Mouse (Mus musculus) embryonic fibroblast, embryonic 13.5 days (primary cell): ENCODE measurements at regions not wholly inside any gene's neighbourhood (a gene's known extent, or its start where the extent isn't known, plus 50 kb on each side); places are given as distances from the start of the nearest gene placed in this dataset.

Experiments used
- CTCF ChIP-seq: IDR thresholded peaks from 2 replicates; pipeline ENCODE4 v1.5.1; 2011; ENCODE audit warnings: mild to moderate bottlenecking, control low read depth, low read length, moderate library complexity, borderline replicate concordance; ENCODE audit not compliant: insufficient read depth
- POLR2A ChIP-seq: IDR thresholded peaks from 2 replicates; pipeline ENCODE4 v1.6.1; 2011; ENCODE audit warnings: low read depth, mild to moderate bottlenecking, control low read depth, low read length, moderate library complexity

DNA sequence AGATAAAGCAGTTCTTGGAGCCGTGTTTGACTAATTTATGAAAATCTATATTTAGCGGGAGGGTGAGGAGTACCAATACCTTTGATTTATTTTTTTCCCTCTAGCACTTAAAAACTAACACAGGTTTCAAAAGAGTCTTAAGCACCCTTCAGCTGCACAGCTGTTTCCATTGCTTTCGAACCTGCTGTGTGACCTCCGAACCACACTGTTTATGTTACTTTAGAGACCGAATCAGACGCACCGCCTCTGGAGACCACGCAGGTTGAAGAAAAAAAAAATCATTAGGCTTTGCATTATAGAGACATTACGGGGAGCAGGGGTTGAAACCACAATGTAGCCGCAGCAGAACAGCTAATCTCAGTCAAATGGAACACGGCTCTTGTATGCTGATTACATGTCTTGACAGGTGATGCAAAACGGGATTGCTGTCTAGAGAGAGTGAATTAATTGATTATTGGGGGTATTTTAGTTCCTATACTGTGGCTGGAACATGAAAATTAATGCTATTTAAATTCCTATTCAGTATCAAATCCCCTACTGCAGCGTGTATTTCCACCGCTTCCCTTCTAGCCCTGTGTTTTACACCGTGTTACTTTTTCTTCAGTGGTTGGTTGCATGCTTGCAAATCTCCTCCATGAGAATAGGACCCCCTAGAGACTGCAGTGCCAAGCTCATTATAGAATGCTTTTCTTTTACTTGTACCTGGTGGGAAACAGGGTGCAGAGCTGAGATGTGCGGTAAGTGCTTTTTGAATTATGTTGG lies 169.0 kb upstream of the C9orf72 start:
- no peak for TF ChIP-seq CTCF
- TF ChIP-seq POLR2A: no peak
